In the genomic region with DNA sequence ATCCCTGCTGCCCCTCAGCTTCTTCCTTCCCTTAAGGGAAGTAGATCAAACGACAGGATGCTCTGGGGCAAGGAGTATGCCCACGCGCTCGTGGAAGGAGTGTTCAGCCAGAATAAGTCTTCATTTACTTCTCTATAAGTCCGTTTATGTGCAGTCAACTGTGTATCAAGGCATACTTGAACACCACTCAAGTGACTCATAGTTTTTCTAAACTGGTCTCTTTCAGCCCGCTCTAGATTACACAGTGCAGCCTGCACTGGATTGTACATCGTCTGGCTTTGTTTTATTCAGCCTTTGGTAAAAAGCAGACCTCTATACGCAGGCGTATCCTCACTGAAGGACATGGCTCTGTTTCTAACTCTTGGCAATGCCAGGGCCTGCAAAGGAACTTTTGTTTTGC, we compare ENCODE assay signal across 18 mouse cellular contexts. TPM values are rescaled to one million over a fixed set of nuclear protein-coding genes. Genes with fewer than 3 reads are reported as not detected.
"Had no signal": no experiment of that assay in that cellular context is flagged by ENCODE, and none has a peak within 500 bp of the region (broad histone marks: within the 10 kb centered on the region; RNA-seq: fewer than 3 reads in every experiment).

No protein-coding gene starts in this region.

- H3K4me1 ChIP-seq: midbrain, embryonic 10.5 days; midbrain, embryonic 12.5 days; neural tube, embryonic 13.5 days; neural tube, embryonic 15.5 days; stomach, embryonic 15.5 days had no signal

- H3K9ac ChIP-seq: lung, embryonic 14.5 days; midbrain, embryonic 12.5 days; neural tube, embryonic 13.5 days; neural tube, embryonic 15.5 days; stomach, embryonic 15.5 days had no signal

- H3K36me3 ChIP-seq: midbrain, embryonic 10.5 days; midbrain, embryonic 12.5 days; neural tube, embryonic 13.5 days; neural tube, embryonic 15.5 days; stomach, embryonic 15.5 days had no signal

- ATAC-seq: midbrain, embryonic 16.5 days had no signal

- DNase-seq: lung, adult 18-20 months; lung, embryonic 14.5 days; lung, postnatal 4 days; midbrain, embryonic 14.5 days; retina, postnatal 1 day; right cerebral cortex, adult 18-20 months; thymus, adult 2 months; thymus, postnatal 25 days; thymus, postnatal 4 days had no signal

- H3K4me2 ChIP-seq: lung, embryonic 14.5 days; midbrain, embryonic 12.5 days; neural tube, embryonic 13.5 days; neural tube, embryonic 15.5 days; stomach, embryonic 15.5 days had no signal

- H3K27me3 ChIP-seq: midbrain, embryonic 12.5 days; neural tube, embryonic 13.5 days; neural tube, embryonic 15.5 days; stomach, embryonic 15.5 days had no signal

- H3K9me3 ChIP-seq: midbrain, embryonic 12.5 days; neural tube, embryonic 13.5 days; neural tube, embryonic 15.5 days; stomach, embryonic 15.5 days had no signal

- H3K27ac ChIP-seq: midbrain, embryonic 10.5 days; midbrain, embryonic 12.5 days; neural tube, embryonic 13.5 days; neural tube, embryonic 15.5 days; stomach, embryonic 15.5 days; stomach, postnatal 0 days had no signal

- H3K4me3 ChIP-seq: midbrain, embryonic 10.5 days; midbrain, embryonic 12.5 days; myocyte; neural tube, embryonic 13.5 days; neural tube, embryonic 15.5 days; stomach, embryonic 15.5 days had no signal

RNA-seq across cellular contexts. Expression of a gene that starts 46.7 kb away (rescaled TPM):
- polyA plus RNA-seq: spleen, adult 2 months had no signal
